Mouse (Mus musculus) kidney, adult 2 months (tissue): Measurements from ENCODE around the gene Rnf220. TPM values are rescaled to one million over a fixed set of nuclear protein-coding genes. Genes with fewer than 3 reads are reported as not detected.
"Not testable (repeated sequence)": the region's sequence is repeated elsewhere in the genome, so short reads cannot be mapped to it uniquely, and the experiment has no call there.

Experiments
- DNase-seq: peaks from one replicate; pipeline ENCODE4 v3.0.0; 2021
- H3K27ac ChIP-seq: fragments of 200-500 bp; 2 replicates; pipeline ENCODE4 v1.5.1; 2012; ENCODE audit warnings: low read depth, low read length, control low read depth, inconsistent platforms; ENCODE audit not compliant: insufficient read depth
- H3K27me3 ChIP-seq: fragments of 200-500 bp; replicated peaks from 2 replicates; pipeline ENCODE4 v1.6.1; 2012; ENCODE audit warnings: mild to moderate bottlenecking, moderate library complexity, low read length, inconsistent platforms; ENCODE audit not compliant: control insufficient read depth, insufficient read depth
- H3K36me3 ChIP-seq: fragments of 200-500 bp; 2 replicates; pipeline ENCODE4 v1.6.1; 2012; ENCODE audit warnings: mild to moderate bottlenecking, moderate library complexity, low read length, inconsistent platforms; ENCODE audit not compliant: control insufficient read depth, insufficient read depth
- H3K4me1 ChIP-seq: fragments of 200-500 bp; 2 replicates; pipeline ENCODE4 v1.6.1; 2011; ENCODE audit warnings: low read length; ENCODE audit not compliant: control insufficient read depth, insufficient read depth
- H3K4me3 ChIP-seq: fragments of 200-500 bp; 2 replicates; pipeline ENCODE4 v1.5.1; 2011; ENCODE audit warnings: mild to moderate bottlenecking, low read depth, low read length, control low read depth; ENCODE audit not compliant: insufficient read depth
- CTCF ChIP-seq: fragments of 200-500 bp; conservative IDR thresholded peaks from 2 replicates; pipeline ENCODE4 v1.5.1; 2011; ENCODE audit warnings: low read depth, mild to moderate bottlenecking, control low read depth, low read length, moderate library complexity, mixed read lengths; ENCODE audit not compliant: insufficient read depth, insufficient read length
- POLR2A ChIP-seq: fragments of 200-500 bp; IDR thresholded peaks from one replicate; pipeline ENCODE4 v1.6.1; 2011; ENCODE audit warnings: low read depth, low read length, control low read depth
- WGBS: fragments of 180-500 bp; shearing (Covaris S2); methylation state at CpG from one replicate; pipeline ENCODE4 v1.1.7; 2018; 5-methylcytosine and 5-hydroxymethylcytosine counted together
- polyA plus RNA-seq: library from polyadenylated mRNA; depleted of rRNA; stranded (reverse); fragments of >200 nt; gene quantifications from 2 replicates; pipeline ENCODE4 v1.2.3, GENCODE M21; 2012

Gene Rnf220
- polyA plus RNA-seq, 1 experiment: 70.7 TPM

GRCm38 (mm10) chr4:117270278-117270677 lies 226.6 kb downstream of the Rnf220 start:
- H3K4me1 ChIP-seq: no peaks in the 10 kb centered on the region
- no peaks in the 10 kb centered on the region for H3K27me3 ChIP-seq
- 13% methylated on average over 6 of the region's 6 CpGs for WGBS
- H3K36me3 ChIP-seq: no peaks in the 10 kb centered on the region
- peak; percentile 78 for DNase-seq
- TF ChIP-seq POLR2A (no peak), CTCF (peak; percentile 97)
- H3K27ac ChIP-seq: no peak overlapping the region
- H3K4me3 ChIP-seq: no peak overlapping the region

GRCm38 (mm10) chr4:117267831-117268437 lies 228.9 kb downstream of the Rnf220 start:
- TF ChIP-seq POLR2A (no peak), CTCF (no peak)
- Histone ChIP-seq H3K4me1 (no peaks in the 10 kb centered on the region), H3K36me3 (no peaks in the 10 kb centered on the region), H3K4me3 (no peak overlapping the region), H3K27ac (no peak overlapping the region), H3K27me3 (no peaks in the 10 kb centered on the region)
- 91% methylated on average over 25 of the region's 25 CpGs for WGBS
- DNase-seq: no peak

- peaks cover 6% of the 10 kb centered on the region for H3K4me1 ChIP-seq
- H3K27ac ChIP-seq: no peak overlapping the region
- H3K36me3 ChIP-seq: no peaks in the 10 kb centered on the region
- no peak overlapping the region for H3K4me3 ChIP-seq
- TF ChIP-seq CTCF (peak; percentile 95), POLR2A (no peak)
- DNase-seq: peak; percentile 81
- 14% methylated on average over 2 of the region's 2 CpGs for WGBS
- H3K27me3 ChIP-seq: no peaks in the 10 kb centered on the region
These were observed 229.6 kb downstream of the Rnf220 start for GRCm38 (mm10) chr4:117267284-117267683.

GRCm38 (mm10) chr4:117262987-117263386 lies 233.9 kb downstream of the Rnf220 start:
- no peak for DNase-seq
- peaks cover 6% of the 10 kb centered on the region for H3K4me1 ChIP-seq
- H3K27me3 ChIP-seq: no peaks in the 10 kb centered on the region
- WGBS: 57% methylated on average over 8 of the region's 8 CpGs
- no peaks in the 10 kb centered on the region for H3K36me3 ChIP-seq
- TF ChIP-seq POLR2A (no peak), CTCF (no peak)
- H3K4me3 ChIP-seq: no peak overlapping the region
- H3K27ac ChIP-seq: no peak overlapping the region

- Histone ChIP-seq H3K27me3 (no peaks in the 10 kb centered on the region), H3K27ac (no peak overlapping the region), H3K4me1 (peaks cover 6% of the 10 kb centered on the region), H3K36me3 (no peaks in the 10 kb centered on the region), H3K4me3 (no peak overlapping the region)
- 30% methylated on average over 13 of the region's 13 CpGs for WGBS
- no peak for DNase-seq
- TF ChIP-seq CTCF (no peak), POLR2A (no peak)
These were observed 234.5 kb downstream of the Rnf220 start for GRCm38 (mm10) chr4:117262101-117262913.

- no peak for TF ChIP-seq POLR2A
- TF ChIP-seq CTCF: no peak
These were observed 235.6 kb downstream of the Rnf220 start for GRCm38 (mm10) chr4:117261222-117261621.

GRCm38 (mm10) chr4:117259909-117260308 lies 236.9 kb downstream of the Rnf220 start:
- H3K4me1 ChIP-seq, DNase-seq, H3K27me3 ChIP-seq, H3K36me3 ChIP-seq, H3K27ac ChIP-seq, H3K4me3 ChIP-seq: not testable (repeated sequence)
- 85% methylated on average over 6 of the region's 6 CpGs for WGBS
- TF ChIP-seq CTCF: peak; percentile 26; the same call in 1 of the 2 replicates

More at GRCm38 (mm10) chr4:117261222-117261621, 235.6 kb downstream of the Rnf220 start:
- no peak for DNase-seq
- Histone ChIP-seq H3K27me3 (no peaks in the 10 kb centered on the region), H3K4me3 (no peak overlapping the region), H3K36me3 (no peaks in the 10 kb centered on the region), H3K4me1 (peaks cover 6% of the 10 kb centered on the region), H3K27ac (no peak overlapping the region)
- WGBS: 80% methylated on average over 2 of the region's 2 CpGs
